Mouse (Mus musculus): ENCODE data around the gene Btnl4.

The Btnl4 gene

DNA sequence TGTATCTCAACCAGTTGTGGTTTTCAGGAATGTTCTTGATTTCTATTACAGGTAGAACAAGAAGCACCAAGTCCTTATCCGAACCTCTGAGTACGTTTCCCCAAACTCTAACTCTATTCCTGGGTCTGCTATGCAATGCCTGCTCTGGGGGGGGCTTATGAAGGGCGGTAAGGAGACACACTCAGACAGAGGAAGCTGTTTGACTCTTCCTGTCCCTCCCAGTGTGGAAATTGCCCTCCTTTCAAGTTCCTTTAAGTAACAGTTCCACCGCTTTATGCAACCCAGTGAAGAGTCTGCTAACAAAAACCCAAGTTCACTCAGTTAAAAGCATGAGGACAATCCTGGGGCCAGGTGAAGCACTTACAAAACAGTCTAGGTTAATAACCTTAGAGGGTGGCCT, 40.0 kb downstream of the Btnl4 start:
- no peak for DNase-seq

DNA sequence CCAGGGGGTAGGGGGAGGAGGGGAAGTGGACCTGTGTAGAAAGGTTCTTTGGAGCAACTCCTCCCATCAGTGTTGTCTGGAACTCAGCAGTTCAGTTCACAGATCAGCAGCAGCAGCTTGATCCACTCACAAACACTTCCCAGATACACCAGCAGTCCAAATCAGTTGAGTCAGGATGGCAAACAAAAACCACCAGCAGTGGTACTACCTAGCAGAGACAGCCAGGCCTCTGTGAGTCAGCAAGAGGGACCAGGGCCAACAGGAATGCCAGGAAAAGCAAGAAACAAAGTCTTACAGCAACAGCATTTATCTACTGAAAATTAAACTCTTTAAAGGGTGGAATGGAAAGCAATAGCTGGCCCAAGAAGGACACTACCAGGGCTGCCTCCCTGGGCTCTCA, 49.5 kb downstream of the Btnl4 start:
- no peak for DNase-seq

DNA sequence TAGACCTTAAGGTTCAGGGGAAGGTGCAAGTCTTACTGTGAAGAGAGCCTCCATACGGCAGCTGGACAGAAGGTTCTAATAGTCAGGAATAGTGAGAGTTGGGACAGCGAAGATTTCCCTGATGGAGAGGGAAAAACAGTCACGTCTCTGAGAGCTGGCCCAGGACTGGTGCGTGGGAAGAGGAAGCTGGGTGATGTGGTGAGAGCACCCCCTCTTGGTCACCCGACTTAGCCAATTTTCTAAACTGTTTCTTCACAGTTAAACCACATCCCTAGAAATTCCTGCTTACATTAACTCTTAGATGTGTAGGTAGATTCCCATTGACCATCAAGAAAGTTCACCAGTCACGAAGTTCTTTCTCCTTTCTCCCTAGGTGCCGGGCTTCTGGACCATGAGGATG, 57.1 kb downstream of the Btnl4 start:
- no peak for DNase-seq

All from cerebellum, adult 9-10 months (tissue).